Mouse (Mus musculus) forebrain, embryonic 15.5 days (tissue): ENCODE results near the gene Tfeb. TPM values are rescaled to one million over a fixed set of nuclear protein-coding genes. Genes with fewer than 3 reads are reported as not detected.

Source experiments
- ATAC-seq: fragments of 200-750 bp; cut with Nextera tagmentation; replicated peaks from 2 replicates; pipeline ENCODE4 v1.8.0; 2017; ENCODE audit warnings: mild to moderate bottlenecking, moderate TSS enrichment, moderate library complexity
- H3K27ac ChIP-seq: fragments of 300-500 bp; sonication (generic); replicated peaks from 2 replicates; pipeline ENCODE4 v1.5.1; 2015; ENCODE audit warnings: mild to moderate bottlenecking, inconsistent platforms
- H3K27me3 ChIP-seq: fragments of 300-500 bp; sonication (generic); 2 replicates; pipeline ENCODE4 v1.6.1; 2015; ENCODE audit warnings: inconsistent platforms
- H3K36me3 ChIP-seq: fragments of 300-500 bp; sonication (generic); 2 replicates; pipeline ENCODE4 v1.6.1; 2015; ENCODE audit warnings: mild to moderate bottlenecking, inconsistent platforms
- H3K4me1 ChIP-seq: fragments of 300-500 bp; sonication (generic); 2 replicates; pipeline ENCODE4 v1.6.1; 2015; ENCODE audit warnings: inconsistent platforms
- H3K4me2 ChIP-seq: fragments of 300-500 bp; sonication (generic); replicated peaks from 2 replicates; pipeline ENCODE4 v1.6.1; 2015; ENCODE audit warnings: mild to moderate bottlenecking, inconsistent platforms
- H3K4me3 ChIP-seq: fragments of 300-500 bp; sonication (generic); 2 replicates; pipeline ENCODE4 v1.5.1; 2015; ENCODE audit warnings: mild to moderate bottlenecking, inconsistent platforms
- H3K9ac ChIP-seq: fragments of 300-500 bp; sonication (generic); replicated peaks from 2 replicates; pipeline ENCODE4 v1.6.1; 2015; ENCODE audit warnings: mild to moderate bottlenecking, inconsistent platforms
- H3K9me3 ChIP-seq: fragments of 300-500 bp; sonication (generic); 2 replicates; pipeline ENCODE4 v1.6.1; 2016; ENCODE audit warnings: inconsistent platforms
- WGBS: fragments of 180-500 bp; shearing (Covaris S2); methylation state at CpG from one replicate; pipeline ENCODE4 v1.1.7; 2015; ENCODE audit warnings: mixed read lengths; 5-methylcytosine and 5-hydroxymethylcytosine counted together
- polyA plus RNA-seq: library from polyadenylated mRNA; unstranded; fragments of >200 nt; fragmentation: Nextera tagmentation; extraction: Ambion mirVana; gene quantifications from 2 replicates; pipeline ENCODE4 v1.2.1, GENCODE M21; 2015

The Tfeb gene
- polyA plus RNA-seq, 1 experiment from 2014 or later: 2.3 TPM

GRCm38 (mm10) chr17:47832501-47833028 lies 95.7 kb downstream of the Tfeb start:
- Histone ChIP-seq H3K4me3 (peak overlapping the region; percentile 65), H3K9me3 (no peaks in the 10 kb centered on the region), H3K36me3 (no peaks in the 10 kb centered on the region), H3K4me1 (peaks cover 29% of the 10 kb centered on the region), H3K27ac (no peak overlapping the region), H3K27me3 (peaks cover 40% of the 10 kb centered on the region), H3K9ac (peak overlapping the region; percentile 63), H3K4me2 (peak overlapping the region; percentile 96)
- 0% methylated on average over 17 of the region's 17 CpGs for WGBS
- peak; percentile 52 for ATAC-seq

- Histone ChIP-seq H3K4me2 (peak overlapping the region; percentile 96), H3K27me3 (peaks cover 40% of the 10 kb centered on the region), H3K4me3 (peak overlapping the region; percentile 65), H3K9me3 (no peaks in the 10 kb centered on the region), H3K9ac (peak overlapping the region; percentile 63), H3K27ac (no peak overlapping the region), H3K36me3 (no peaks in the 10 kb centered on the region), H3K4me1 (peaks cover 29% of the 10 kb centered on the region)
- under 1% methylated on average over 42 of the region's 45 CpGs for WGBS
- peak; percentile 48 for ATAC-seq
Observed at GRCm38 (mm10) chr17:47833029-47833627, 96.3 kb downstream of the Tfeb start.

- peak overlapping the region; percentile 65 for H3K4me3 ChIP-seq
- peaks cover 29% of the 10 kb centered on the region for H3K4me1 ChIP-seq
- peak overlapping the region; percentile 96 for H3K4me2 ChIP-seq
- H3K9me3 ChIP-seq: no peaks in the 10 kb centered on the region
- H3K27me3 ChIP-seq: peaks cover 40% of the 10 kb centered on the region
- no peaks in the 10 kb centered on the region for H3K36me3 ChIP-seq
- no peak for ATAC-seq
- H3K27ac ChIP-seq: no peak overlapping the region
- peak overlapping the region; percentile 63 for H3K9ac ChIP-seq
- WGBS: 1% methylated on average over 45 of the region's 45 CpGs
Observed at GRCm38 (mm10) chr17:47833628-47834481, 97.0 kb downstream of the Tfeb start.

- no peaks in the 10 kb centered on the region for H3K36me3 ChIP-seq
- peaks cover 40% of the 10 kb centered on the region for H3K27me3 ChIP-seq
- H3K27ac ChIP-seq: no peak within 1 kb of the TSS
- no peak for ATAC-seq
- 6% methylated on average over 18 of the region's 18 CpGs for WGBS
- H3K4me2 ChIP-seq: peak within 1 kb of the TSS; percentile 96
- H3K9ac ChIP-seq: peak within 1 kb of the TSS; percentile 63
- H3K4me3 ChIP-seq: peak within 1 kb of the TSS; percentile 65
- no peaks in the 10 kb centered on the region for H3K9me3 ChIP-seq
- peaks cover 29% of the 10 kb centered on the region for H3K4me1 ChIP-seq
Observed at GRCm38 (mm10) chr17:47834482-47834767, 97.6 kb downstream of the Tfeb start, which contains the start of gene Mdfi. TSS of gene Mdfi (minus strand) at chr17:47834691.

GRCm38 (mm10) chr17:47837808-47838207 lies 101.0 kb downstream of the Tfeb start:
- ATAC-seq: no peak
- Histone ChIP-seq H3K9me3 (no peaks in the 10 kb centered on the region), H3K4me2 (no peak overlapping the region), H3K9ac (no peak overlapping the region), H3K36me3 (no peaks in the 10 kb centered on the region), H3K4me1 (peaks cover 16% of the 10 kb centered on the region), H3K4me3 (no peak overlapping the region), H3K27ac (no peak overlapping the region), H3K27me3 (peaks cover 34% of the 10 kb centered on the region)
- 52% methylated on average over 6 of the region's 6 CpGs for WGBS

GRCm38 (mm10) chr17:47841521-47841920 lies 104.7 kb downstream of the Tfeb start:
- H3K4me2 ChIP-seq: no peak overlapping the region
- H3K36me3 ChIP-seq: no peaks in the 10 kb centered on the region
- ATAC-seq: no peak
- 0 out of 2 replicates have a peak, but pooled peaks cover 2% of the 10 kb centered on the region for H3K27me3 ChIP-seq
- no peak overlapping the region for H3K9ac ChIP-seq
- H3K9me3 ChIP-seq: no peaks in the 10 kb centered on the region
- H3K27ac ChIP-seq: no peak overlapping the region
- no peaks in the 10 kb centered on the region for H3K4me1 ChIP-seq
- no peak overlapping the region for H3K4me3 ChIP-seq
- WGBS: 90% methylated on average over 8 of the region's 8 CpGs

Other genes starting within 250 kb of the Tfeb start
- 25.2 and 26.2 TPM in 2 replicates for gene Taf8, start 234.7 kb upstream of the Tfeb start, polyA plus RNA-seq
- 59.8 and 64.4 TPM in 2 replicates for gene Ccnd3, start 232.0 kb upstream of the Tfeb start, polyA plus RNA-seq
- 32.5 and 33.8 TPM in 2 replicates for gene Bysl, start 125.5 kb upstream of the Tfeb start, polyA plus RNA-seq
- 45.5 and 50.2 TPM in 2 replicates for gene Med20, start 125.4 kb upstream of the Tfeb start, polyA plus RNA-seq
- gene Gm20517, start 125.4 kb upstream of the Tfeb start, polyA plus RNA-seq: 2.2 and 3.0 TPM in 2 replicates
- 10.7 and 11.1 TPM in 2 replicates for gene Usp49, start 106.3 kb upstream of the Tfeb start, polyA plus RNA-seq
- gene Tomm6, start 48.6 kb upstream of the Tfeb start, polyA plus RNA-seq: 258 and 266 TPM in 2 replicates
- gene Frs3, start 48.0 kb upstream of the Tfeb start, polyA plus RNA-seq: 18.0 and 23.2 TPM in 2 replicates
- gene Gm21981, start 42.6 kb upstream of the Tfeb start, polyA plus RNA-seq: 0.33 and 0.73 TPM in 2 replicates
- gene Prickle4, start 42.3 kb upstream of the Tfeb start, polyA plus RNA-seq: 0.88 and 0.97 TPM in 2 replicates
- gene Pgc, start 10.2 kb upstream of the Tfeb start, polyA plus RNA-seq: not detected in 2 replicates
- 2.5 and 2.7 TPM in 2 replicates for gene Mdfi, start 97.7 kb downstream of the Tfeb start, polyA plus RNA-seq
- 33.2 and 37.3 TPM in 2 replicates for gene Foxp4, start 187.6 kb downstream of the Tfeb start, polyA plus RNA-seq